Comparison of ENCODE assay signal across 15 mouse cellular contexts in the genomic region with DNA sequence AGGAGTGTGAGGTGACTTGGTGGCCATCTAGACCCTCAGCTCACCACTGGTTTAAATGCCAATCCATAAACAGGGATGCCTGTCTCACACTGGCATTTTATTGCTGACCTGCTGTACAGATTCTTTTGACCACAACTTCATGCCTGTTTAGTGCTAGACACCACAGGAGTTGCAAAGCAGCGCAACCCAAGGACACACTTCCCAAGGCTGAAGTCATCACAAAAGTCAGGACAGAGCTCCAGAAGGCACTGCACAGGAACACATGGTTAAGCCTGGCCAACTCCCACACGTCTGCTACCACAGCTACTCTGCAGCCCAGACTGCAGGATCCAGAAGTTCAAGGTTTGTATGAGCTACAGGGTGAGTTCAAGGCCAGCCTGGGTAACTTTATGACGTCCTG. TPM values are rescaled to one million over a fixed set of nuclear protein-coding genes. Genes with fewer than 3 reads are reported as not detected.
DNase-seq lines count a peak whose midpoint lies in the region; ATAC-seq and TF ChIP-seq lines count a peak whose summit lies in the region.
"Had no signal": no experiment of that assay in that cellular context is flagged by ENCODE, and none has a peak within 500 bp of the region (broad histone marks: within the 10 kb centered on the region; RNA-seq: fewer than 3 reads in every experiment).

No protein-coding gene starts in this region.

- WGBS in embryonic facial prominence, embryonic 15.5 days = 76% methylated on average over 3 of the region's 3 CpGs
- 85% methylated on average over 3 of the region's 3 CpGs for WGBS in embryonic facial prominence, embryonic 10.5 days
- WGBS in kidney, postnatal 0 days = 73% methylated on average over 3 of the region's 3 CpGs
- WGBS in intestine, postnatal 0 days = 80% methylated on average over 3 of the region's 3 CpGs

- 0 out of 2 replicates have a peak overlapping the region, but pooled peaks have one; percentile 19 for H3K27ac ChIP-seq in embryonic facial prominence, embryonic 15.5 days (replicated peaks)
- H3K27ac ChIP-seq in embryonic facial prominence, embryonic 10.5 days (replicated peaks) = no peak overlapping the region
- H3K27ac ChIP-seq in kidney, postnatal 0 days = peak overlapping the region; percentile 71; the same call in 1 of the 2 replicates
- H3K27ac ChIP-seq in intestine, postnatal 0 days (ENCODE audit: low read depth, low read length) = 0 out of 2 replicates have a peak overlapping the region, but pooled peaks have one; percentile 1
- H3K27ac ChIP-seq: forebrain, embryonic 15.5 days; liver, embryonic 15.5 days had no signal

- no peak for TF ChIP-seq CTCF in kidney, postnatal 0 days (IDR thresholded peaks at IDR 0.05; ENCODE audit: low read depth)
- no peak for TF ChIP-seq CTCF in intestine, postnatal 0 days (IDR thresholded peaks at IDR 0.05; ENCODE audit: low read depth)

- no peaks in the 10 kb centered on the region for H3K9me3 ChIP-seq in embryonic facial prominence, embryonic 15.5 days (replicated peaks)
- H3K9me3 ChIP-seq in embryonic facial prominence, embryonic 10.5 days = no peaks in the 10 kb centered on the region
- no peaks in the 10 kb centered on the region for H3K9me3 ChIP-seq in kidney, postnatal 0 days (replicated peaks; ENCODE audit: low read length)
- no peaks in the 10 kb centered on the region for H3K9me3 ChIP-seq in intestine, postnatal 0 days (ENCODE audit: control insufficient read depth)
- H3K9me3 ChIP-seq: forebrain, embryonic 15.5 days; limb, embryonic 13.5 days; liver, embryonic 15.5 days had no signal

- no peak for DNase-seq in embryonic facial prominence, embryonic 10.5 days (ENCODE audit: low spot score)
- no peak for DNase-seq in kidney, postnatal 0 days (ENCODE audit: low spot score)
- DNase-seq in kidney, postnatal 25 days = no peak
- DNase-seq in adrenal gland, adult 2 months = peak; percentile 69
- no peak for DNase-seq in retina, embryonic 14.5 days (ENCODE audit: low spot score)
- DNase-seq in thymus, postnatal 4 days = no peak
- DNase-seq: cerebellum, adult 11 months; cerebellum, postnatal 25 days; thymus, postnatal 36 days had no signal

- H3K4me1 ChIP-seq in embryonic facial prominence, embryonic 15.5 days = peaks cover 12% of the 10 kb centered on the region
- H3K4me1 ChIP-seq in embryonic facial prominence, embryonic 10.5 days = peaks cover 21% of the 10 kb centered on the region
- peaks cover 17% of the 10 kb centered on the region for H3K4me1 ChIP-seq in kidney, postnatal 0 days (replicated peaks; ENCODE audit: insufficient read depth, low read length)
- H3K4me1 ChIP-seq in intestine, postnatal 0 days (replicated peaks; ENCODE audit: control insufficient read depth, insufficient read depth, low read length) = 0 out of 2 replicates have a peak, but pooled peaks cover 3% of the 10 kb centered on the region
- H3K4me1 ChIP-seq: forebrain, embryonic 15.5 days; liver, embryonic 15.5 days had no signal

- no peak; the same call in 1 of the 2 replicates for ATAC-seq in embryonic facial prominence, embryonic 15.5 days (ENCODE audit: insufficient number of reproducible peaks, low FRiP score, low TSS enrichment, low read depth)
- ATAC-seq in kidney, postnatal 0 days (replicated peaks; ENCODE audit: low FRiP score, low read depth) = no peak
- ATAC-seq in intestine, postnatal 0 days = no peak
- ATAC-seq: forebrain, embryonic 15.5 days; inflammation-experienced regulatory T-cells, adult 6 months had no signal

- H3K4me2 ChIP-seq in embryonic facial prominence, embryonic 15.5 days (replicated peaks) = no peak overlapping the region
- H3K4me2 ChIP-seq in kidney, postnatal 0 days (ENCODE audit: low read length) = no peak overlapping the region
- H3K4me2 ChIP-seq in intestine, postnatal 0 days (replicated peaks; ENCODE audit: low read depth) = no peak overlapping the region
- H3K4me2 ChIP-seq: forebrain, embryonic 15.5 days; limb, embryonic 13.5 days; liver, embryonic 15.5 days had no signal

- no peaks in the 10 kb centered on the region for H3K36me3 ChIP-seq in embryonic facial prominence, embryonic 15.5 days
- no peaks in the 10 kb centered on the region for H3K36me3 ChIP-seq in embryonic facial prominence, embryonic 10.5 days (replicated peaks)
- no peaks in the 10 kb centered on the region for H3K36me3 ChIP-seq in kidney, postnatal 0 days (ENCODE audit: insufficient read depth, low read length)
- H3K36me3 ChIP-seq in intestine, postnatal 0 days (ENCODE audit: control insufficient read depth, insufficient read depth) = no peaks in the 10 kb centered on the region; the same call in 1 of the 2 replicates
- H3K36me3 ChIP-seq: forebrain, embryonic 15.5 days; limb, embryonic 13.5 days; liver, embryonic 15.5 days had no signal

- H3K4me3 ChIP-seq in embryonic facial prominence, embryonic 15.5 days (replicated peaks) = no peak overlapping the region
- no peak overlapping the region for H3K4me3 ChIP-seq in embryonic facial prominence, embryonic 10.5 days
- no peak overlapping the region for H3K4me3 ChIP-seq in kidney, postnatal 0 days (replicated peaks; ENCODE audit: low read depth, low read length)
- no peak overlapping the region for H3K4me3 ChIP-seq in intestine, postnatal 0 days (ENCODE audit: low read depth, low read length)
- H3K4me3 ChIP-seq: forebrain, embryonic 15.5 days; limb, embryonic 13.5 days; liver, embryonic 15.5 days had no signal

- H3K9ac ChIP-seq in embryonic facial prominence, embryonic 15.5 days = no peak overlapping the region
- no peak overlapping the region for H3K9ac ChIP-seq in kidney, postnatal 0 days (ENCODE audit: low read depth, low read length)
- no peak overlapping the region for H3K9ac ChIP-seq in intestine, postnatal 0 days (ENCODE audit: low read depth, low read length)
- H3K9ac ChIP-seq: forebrain, embryonic 15.5 days; limb, embryonic 13.5 days; liver, embryonic 15.5 days had no signal

- H3K27me3 ChIP-seq in embryonic facial prominence, embryonic 15.5 days = no peaks in the 10 kb centered on the region
- no peaks in the 10 kb centered on the region for H3K27me3 ChIP-seq in embryonic facial prominence, embryonic 10.5 days (replicated peaks; ENCODE audit: low read depth, poor library complexity, severe bottlenecking)
- no peaks in the 10 kb centered on the region for H3K27me3 ChIP-seq in kidney, postnatal 0 days (ENCODE audit: insufficient read depth, low read length)
- no peaks in the 10 kb centered on the region for H3K27me3 ChIP-seq in intestine, postnatal 0 days (replicated peaks; ENCODE audit: control insufficient read depth, insufficient read depth, low read length)
- H3K27me3 ChIP-seq: forebrain, embryonic 15.5 days; limb, embryonic 13.5 days; liver, embryonic 15.5 days had no signal

RNA-seq across cellular contexts. Expression of a gene that starts 40.8 kb away (rescaled TPM):
- polyA plus RNA-seq in embryonic facial prominence, embryonic 15.5 days (2015; fragmentation: Nextera tagmentation; extraction: Ambion mirVana) = 14.9 and 18.5 TPM in 2 replicates
- 18.2 and 23.8 TPM in 2 replicates for polyA plus RNA-seq in embryonic facial prominence, embryonic 10.5 days (2016; fragmentation: Nextera tagmentation; extraction: Ambion mirVana)
- 66.5 and 70.7 TPM in 2 replicates for polyA plus RNA-seq in kidney, postnatal 0 days (2015; fragmentation: Nextera tagmentation; extraction: Ambion mirVana)
- total RNA-seq in adrenal gland, adult 2 months (2021) = 10 to 100 TPM; 15.3 to 51.4 TPM
- polyA plus RNA-seq in adrenal gland, adult 2 months (2012; rRNA removed) = 77.3 and 93.9 TPM in 2 replicates
- polyA plus RNA-seq in intestine, postnatal 0 days (2015; fragmentation: Nextera tagmentation; extraction: Ambion mirVana) = 68.1 and 74.0 TPM in 2 replicates
